Mouse (Mus musculus) adrenal gland, adult 18-20 months (tissue): Measurements from ENCODE around the gene Pard3. TPM values are rescaled to one million over a fixed set of nuclear protein-coding genes. Genes with fewer than 3 reads are reported as not detected.
A peak's percentile ranks its signal among the peaks of the same experiment; 100 is the strongest.

Source experiments
- DNase-seq, 2 experiments: peaks; one replicate each; pipeline ENCODE4 v3.0.0; 2021 to 2022; ENCODE audit warnings: low spot score in 2 of 2
- total RNA-seq, 2 experiments: library from RNA; stranded (reverse); gene quantifications; 1 replicate in 1 of 2; 2 replicates in 1 of 2; pipeline ENCODE4 v1.2.3; 2021

Pard3 gene
- total RNA-seq, 2 experiments from 2014 or later = 32.5 to 42.2 TPM

DNA sequence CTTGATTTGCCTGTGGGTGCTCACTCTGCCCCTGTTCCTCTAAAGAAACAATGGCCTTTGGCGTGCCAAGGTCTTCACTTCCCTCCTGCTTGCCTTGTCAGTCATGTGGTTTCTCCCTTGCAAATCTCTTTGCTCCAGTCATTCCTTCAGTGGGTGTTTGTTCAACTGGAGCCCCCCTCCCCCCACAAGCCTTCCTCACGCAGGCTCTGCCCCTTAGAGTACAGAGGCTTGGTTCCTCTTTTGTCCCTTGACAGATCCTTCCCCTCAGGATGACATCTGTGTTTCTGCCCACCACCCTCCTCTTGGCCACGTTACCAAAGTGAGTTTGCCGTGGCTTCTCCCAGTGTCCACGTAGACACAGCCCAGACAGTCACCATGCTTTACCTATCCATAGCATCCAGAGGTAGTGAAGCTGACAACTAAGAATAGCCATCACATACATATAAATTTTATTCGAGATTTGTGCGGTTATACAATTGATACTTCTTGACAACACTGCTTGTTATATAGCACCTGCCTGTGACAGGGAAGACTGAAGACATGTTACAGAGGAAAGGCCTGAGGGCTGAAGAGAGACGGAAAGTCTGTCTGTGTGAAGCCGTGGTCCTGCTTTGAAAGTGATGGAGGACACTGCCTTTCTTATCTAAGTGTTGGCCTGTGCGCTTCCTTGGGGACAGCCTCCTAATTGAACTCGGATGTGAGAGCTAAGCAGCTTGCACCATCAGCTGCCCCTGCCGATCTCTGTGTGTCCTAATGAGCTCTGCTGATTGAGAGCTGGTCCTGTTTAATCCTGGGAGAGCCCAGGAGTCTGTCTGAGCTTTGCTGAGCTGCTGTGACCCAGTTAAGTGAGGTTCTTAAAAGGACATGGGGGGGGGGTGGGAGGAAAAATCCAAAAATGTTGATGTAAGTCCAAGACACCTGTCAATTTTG, 266.8 kb downstream of the Pard3 start:
- DNase-seq = no peak

DNA sequence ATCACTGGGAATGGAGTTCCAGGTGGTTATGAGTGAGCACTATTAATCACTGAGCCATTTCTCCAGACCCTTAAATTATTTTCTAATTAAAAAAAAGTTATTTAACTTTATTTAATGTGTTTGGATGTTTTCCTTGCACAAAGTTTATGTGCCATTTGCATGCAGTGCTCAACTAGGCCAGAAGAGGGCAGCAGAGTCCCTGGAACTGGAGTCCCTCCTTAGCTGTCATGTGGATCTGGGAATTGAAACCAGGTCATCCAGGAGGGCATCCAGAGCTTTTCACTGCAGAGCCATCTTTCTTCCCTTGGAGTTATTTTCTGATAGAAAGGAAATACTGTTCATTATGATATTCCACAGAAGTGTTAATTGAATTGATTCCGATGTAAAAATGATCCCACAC, 268.1 kb downstream of the Pard3 start:
- DNase-seq = peak; percentile 57 to 74

DNA sequence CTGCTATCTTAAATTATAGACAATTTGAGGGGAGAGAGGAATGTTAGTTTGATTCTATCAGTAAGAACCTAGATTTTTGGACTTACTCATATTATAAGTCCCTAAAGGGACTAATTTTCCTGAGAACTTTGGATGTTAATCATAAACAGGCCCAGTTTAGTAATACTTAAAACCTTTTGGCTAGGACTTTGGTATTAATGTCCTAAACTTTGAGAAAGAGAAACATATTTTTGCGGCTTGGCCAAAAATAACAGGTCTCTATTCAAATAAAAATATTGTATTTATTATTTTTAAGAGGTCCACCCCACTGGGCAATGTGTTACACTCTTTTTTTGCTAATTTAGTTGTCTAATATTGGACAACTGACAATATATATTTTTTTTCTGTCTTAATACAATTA, 271.5 kb downstream of the Pard3 start:
- DNase-seq = no peak

DNA sequence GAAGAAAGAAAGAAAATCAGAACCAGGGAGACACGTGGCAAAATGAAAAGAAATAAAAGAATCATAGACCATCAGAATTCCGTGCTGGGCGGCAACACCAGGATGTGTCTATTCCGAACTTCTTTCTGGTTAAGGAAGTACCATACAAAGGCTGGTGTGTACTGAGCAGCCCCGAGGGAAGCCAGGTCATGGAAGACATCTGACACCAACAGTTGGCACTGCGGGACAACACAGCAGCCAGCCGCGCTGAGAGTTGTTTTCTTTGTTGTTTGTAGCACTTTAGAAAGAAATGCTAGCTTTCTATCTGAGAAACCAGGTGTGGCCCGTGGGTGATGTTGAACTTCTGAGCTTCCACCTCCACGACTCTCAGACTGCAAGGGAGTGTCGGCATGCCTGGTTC, 274.5 kb downstream of the Pard3 start:
- no peak for DNase-seq

DNA sequence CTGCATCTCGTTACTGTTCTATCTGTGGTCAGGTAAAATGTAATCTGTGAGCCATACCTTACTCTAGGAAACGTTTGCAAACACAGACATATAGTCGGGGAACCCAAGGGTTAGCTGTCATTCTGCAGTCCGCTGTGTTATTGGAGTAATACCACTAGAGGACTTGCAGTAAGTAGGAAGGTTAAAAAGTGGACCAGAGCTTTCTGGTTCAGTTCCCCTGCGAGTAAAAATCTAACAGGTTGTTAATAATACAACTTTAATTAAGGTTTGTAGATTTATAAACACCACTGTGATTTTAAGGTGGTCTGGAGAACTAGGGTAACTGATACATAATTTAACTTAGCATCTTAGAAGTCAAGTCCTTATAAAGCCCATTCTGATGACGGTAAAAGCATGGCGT, 277.4 kb downstream of the Pard3 start:
- DNase-seq = no peak

DNA sequence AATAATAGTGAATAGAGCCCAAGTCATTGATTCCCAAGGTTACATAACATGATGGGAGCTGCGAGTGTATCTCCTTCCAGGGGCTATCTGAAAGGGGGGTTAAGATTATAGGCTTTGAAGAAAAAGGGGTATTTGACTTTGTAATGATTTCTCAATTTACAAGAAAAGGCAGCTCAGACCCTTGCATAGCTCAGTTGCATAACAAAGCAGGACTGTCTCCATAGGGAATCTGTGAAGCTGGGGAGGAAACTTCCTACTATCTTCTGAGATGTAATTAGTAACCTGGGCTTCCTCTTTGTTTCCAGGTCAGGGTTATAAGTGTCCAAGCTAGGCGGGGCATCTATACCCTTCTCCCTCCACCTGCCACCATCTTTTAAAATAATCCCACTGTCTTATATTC, 279.4 kb downstream of the Pard3 start:
- no peak for DNase-seq

DNA sequence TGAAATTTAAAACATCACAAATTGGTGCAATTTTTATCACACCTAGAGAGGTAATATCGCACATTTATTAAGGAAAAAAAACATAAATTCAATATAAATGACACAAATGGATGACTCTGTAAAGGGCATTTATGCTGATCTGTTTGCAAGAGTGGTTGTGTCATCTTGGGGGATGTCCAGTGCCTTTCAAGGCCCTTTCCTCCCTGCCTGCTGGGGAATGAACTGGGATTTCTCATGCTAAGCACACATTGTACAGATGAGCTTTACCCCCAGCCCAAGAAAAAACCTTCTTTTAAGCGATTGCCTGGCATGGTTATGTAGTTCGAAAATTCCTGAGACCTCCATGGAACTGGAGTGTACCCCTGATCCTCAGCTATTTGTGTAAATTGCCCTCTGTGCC, 280.7 kb downstream of the Pard3 start:
- peak in 1 of 2 experiments; percentile 11 for DNase-seq

DNA sequence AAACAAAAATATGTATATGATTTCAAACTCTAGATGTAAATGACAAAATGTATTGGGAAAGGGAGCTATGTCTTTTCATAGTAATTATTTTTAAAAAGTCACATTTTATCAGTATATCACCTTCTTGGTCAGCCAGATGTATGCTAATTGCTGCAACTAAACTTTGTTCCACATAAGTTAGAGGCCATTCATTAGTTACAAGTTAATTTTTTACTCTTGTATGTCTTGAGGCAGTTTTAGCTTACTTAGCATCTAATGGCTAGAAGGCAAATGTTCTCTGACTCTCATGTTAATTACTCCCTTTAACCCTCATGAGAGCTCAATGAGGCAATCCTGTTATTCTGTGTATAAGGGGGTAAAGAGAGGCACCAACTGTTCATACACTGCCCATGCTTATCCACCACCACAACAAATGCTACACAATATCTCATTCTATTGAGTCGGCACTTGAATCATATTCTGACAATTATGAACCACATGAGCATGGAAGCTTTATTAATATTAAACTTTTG, 282.3 kb downstream of the Pard3 start:
- no peak for DNase-seq

DNA sequence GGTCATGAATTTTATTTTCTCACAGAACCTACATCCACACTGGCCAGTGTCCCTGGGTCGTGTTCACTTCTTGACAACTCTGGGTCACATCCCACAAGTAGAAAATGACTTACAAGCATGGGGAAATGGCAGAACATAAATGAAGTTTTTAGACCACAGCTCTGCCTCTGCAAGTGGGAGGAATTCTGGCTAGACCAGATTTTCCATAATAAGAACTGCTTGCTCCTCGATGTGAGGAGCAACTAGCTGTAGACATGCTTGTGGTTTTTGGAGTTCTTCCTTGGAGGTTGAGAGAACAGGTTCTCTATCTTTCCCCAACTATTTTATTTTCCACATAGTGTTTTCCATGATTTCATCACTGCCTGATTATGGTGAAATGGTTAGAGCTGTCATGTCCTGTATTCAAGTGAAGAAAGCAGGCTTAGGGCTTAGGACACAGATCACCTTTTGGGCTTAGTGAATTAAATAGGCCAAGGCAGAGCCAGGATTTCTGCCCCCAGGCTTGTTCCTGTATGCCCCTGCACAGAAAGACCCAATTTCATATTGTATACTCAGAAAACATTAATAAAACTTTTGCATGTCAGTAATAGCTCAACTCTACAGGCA, 284.3 kb downstream of the Pard3 start:
- no peak for DNase-seq

DNA sequence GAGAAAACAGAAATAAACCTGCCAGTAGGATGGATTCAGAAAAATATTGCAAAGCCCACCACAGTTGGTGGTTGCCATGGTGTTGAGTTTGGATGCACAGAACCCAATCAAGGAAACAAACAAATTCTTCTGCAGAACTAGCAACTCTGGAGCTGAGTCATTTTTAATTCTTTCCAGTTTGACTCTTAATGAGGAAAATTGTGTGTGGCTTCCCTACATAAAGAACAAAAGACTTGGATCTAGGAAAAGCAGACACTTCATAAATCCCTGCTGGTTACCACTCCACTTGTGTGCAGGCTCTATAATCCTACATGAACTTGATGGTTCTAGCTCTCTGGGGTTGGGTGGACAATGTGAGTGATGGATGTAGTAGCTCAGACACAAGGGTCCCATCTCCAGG, 298.1 kb downstream of the Pard3 start:
- no peak for DNase-seq

DNA sequence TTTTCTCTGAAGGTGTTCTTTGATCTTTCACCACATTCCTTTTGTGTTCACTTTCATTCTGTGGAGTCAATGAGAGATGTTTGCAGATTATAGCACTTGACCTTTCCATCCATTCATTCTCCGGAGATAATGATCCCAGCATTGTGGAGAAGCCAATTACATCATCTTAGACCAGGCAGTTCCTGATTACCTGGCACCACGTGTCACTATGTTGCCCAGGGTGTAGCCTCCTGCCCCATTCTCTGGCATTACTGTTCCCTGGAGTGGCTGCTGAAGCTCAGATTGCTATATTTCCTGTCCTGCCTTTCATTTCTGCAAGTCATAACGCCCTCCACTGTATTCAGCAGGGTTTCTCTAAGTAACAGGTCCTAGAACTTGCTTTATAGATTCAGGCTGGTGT, 304.7 kb downstream of the Pard3 start:
- DNase-seq = no peak

DNA sequence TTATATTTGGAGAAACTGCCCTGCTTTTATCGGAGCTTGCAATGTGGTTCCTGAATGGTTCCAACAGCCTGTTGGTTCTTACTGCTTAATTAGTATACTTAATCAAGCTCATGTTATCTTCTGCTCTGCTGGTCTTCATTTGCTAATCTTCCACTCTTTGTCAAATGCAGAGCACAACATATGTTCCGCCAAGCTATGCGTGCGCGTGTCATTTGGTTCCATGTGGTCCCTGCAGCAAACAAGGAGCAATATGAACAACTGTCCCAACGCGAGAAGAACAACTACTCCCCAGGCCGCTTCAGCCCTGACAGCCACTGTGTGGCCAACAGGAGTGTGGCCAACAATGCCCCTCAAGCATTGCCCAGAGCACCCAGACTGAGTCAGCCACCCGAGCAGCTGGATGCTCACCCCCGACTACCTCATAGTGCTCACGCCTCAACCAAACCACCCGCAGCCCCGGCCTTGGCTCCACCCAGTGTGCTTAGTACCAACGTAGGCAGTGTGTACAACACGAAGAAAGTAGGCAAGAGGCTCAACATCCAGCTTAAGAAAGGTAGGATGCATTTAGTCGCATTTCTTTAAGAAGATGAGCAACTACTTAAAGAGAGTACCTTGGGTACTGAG, 307.7 kb downstream of the Pard3 start:
- no peak for DNase-seq

DNA sequence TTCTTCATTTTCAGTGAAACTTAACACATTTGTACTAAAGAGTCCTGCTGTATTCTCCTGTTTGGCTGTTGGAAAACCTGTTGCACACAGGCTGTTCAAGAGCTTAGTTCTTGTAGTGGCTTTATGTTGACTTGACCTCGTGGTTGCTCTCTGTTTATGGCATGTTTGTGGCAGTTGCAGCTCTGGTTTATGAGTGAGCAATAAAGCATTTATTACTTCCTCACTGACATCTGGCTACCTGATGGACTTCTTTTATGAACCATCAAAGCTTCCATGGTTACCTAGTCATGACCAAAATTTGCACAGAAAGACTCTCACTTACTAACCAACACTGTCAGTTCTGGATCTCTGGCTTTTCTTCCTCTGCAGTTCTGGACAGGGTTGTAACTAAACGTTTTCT, 314.1 kb downstream of the Pard3 start:
- DNase-seq = no peak

DNA sequence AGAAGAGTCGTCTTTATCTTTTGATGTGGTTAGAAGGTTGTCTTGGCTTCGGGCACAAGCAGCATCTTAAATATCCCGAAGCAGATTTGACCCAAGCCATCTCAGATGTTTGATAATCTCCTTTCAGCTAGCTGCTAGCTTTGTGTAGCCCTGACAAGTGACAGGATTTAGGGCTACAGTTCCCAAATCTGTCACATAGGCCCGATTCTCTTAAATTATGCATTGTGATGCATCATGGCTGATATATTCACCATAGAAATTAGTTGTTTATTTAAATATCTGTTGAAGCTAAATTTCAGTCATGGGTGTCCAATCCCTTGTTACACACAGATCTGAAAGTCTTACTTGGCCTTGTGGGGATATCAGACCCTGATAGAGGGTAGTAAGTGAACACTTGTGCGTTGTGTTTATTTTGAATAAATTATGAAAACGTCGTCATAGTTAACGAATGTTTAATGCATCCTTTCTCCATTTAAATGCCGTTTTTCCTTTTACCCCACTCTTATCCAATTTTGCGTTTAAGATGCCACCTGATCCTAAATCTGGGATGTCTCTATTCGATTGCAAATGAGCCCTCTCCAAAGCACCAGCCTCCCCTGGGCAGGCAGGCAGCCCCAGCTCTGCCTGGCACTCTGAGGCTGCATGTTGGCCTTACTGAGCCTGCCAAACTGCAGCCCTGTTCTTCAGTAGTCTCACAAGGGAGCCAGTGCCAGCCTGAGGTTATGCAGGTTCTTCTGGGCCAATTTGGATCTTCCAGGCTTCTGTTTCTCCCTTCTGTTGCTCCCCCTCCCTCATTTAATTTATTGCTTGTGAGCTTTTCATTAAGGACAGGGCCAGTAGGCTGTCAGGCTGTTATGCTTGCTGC, 315.5 kb downstream of the Pard3 start:
- DNase-seq = no peak

DNA sequence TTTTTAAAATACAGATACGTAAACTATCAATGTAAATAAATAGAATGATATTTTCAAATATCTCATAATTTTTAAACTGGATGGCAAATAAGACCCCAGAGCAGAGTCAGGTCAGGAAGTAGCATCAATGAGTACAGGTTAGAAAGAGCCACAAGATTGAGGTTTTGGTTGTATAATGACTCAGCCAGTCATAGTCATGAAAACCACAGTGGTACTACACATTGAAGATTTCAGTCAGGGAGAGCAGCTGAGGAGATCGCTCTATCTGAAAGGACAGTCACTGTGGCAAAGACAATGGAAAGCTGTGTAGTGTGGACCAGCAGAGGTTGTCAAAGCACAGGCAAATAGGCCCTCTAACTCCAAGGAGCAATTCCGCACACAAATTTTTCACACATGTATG, 317.6 kb downstream of the Pard3 start:
- no peak for DNase-seq

DNA sequence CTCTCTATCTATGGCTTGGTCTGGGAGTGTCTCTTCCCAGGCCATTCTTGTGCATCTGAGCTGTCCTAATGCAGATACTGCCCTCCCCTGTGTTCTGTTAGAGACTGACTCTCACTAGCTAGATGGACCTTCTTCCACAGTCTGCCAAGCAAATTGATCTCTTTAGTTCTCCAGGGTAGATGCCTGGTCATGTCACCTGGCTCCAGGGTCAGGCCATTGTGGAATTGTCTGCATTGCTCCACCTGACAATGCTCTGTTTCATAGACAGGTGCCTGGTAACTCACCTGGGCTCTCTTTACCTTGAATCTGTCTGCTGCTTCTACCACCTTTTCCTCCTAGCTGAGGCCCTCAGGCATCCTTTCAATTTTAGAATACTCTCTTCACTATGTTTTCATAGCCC, 329.0 kb downstream of the Pard3 start:
- DNase-seq = no peak

DNA sequence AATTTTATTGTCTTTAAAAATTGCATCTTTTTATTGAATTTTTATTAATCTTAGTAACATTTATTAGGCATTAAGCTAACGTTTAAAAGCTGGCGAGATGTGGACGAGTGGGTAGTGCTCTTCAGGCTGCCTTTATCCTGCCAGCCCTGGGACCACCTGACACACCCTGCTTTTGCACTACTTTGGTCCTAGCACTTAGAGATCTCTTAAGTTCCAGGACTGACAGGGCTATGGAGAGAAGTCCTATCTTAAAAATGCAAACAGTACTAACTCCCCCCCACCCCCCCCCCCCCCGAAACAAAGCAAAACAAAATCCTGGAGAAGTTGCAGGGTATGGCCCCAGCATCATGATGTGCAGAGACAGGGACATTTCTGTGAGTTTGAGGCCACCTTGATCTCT, 331.8 kb downstream of the Pard3 start:
- DNase-seq = no peak

DNA sequence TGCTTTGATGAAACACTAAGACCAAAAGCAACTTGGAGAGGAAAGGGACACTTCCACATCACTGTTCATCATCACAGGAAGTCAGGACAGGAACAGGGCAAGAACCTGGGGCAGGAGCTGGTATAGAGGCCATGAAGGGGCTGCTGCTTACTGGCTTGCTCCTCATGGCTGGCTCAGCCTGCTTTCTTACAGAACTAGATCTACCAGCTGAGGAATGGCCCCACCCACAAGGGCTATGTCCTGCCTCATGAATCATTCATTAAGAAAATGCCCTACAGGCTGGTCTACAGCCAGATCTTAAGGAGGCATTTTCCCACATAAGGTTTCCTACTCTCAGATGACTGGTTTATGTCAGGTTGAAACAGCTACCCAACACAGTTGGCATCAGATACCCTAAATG, 342.1 kb downstream of the Pard3 start:
- no peak for DNase-seq

DNA sequence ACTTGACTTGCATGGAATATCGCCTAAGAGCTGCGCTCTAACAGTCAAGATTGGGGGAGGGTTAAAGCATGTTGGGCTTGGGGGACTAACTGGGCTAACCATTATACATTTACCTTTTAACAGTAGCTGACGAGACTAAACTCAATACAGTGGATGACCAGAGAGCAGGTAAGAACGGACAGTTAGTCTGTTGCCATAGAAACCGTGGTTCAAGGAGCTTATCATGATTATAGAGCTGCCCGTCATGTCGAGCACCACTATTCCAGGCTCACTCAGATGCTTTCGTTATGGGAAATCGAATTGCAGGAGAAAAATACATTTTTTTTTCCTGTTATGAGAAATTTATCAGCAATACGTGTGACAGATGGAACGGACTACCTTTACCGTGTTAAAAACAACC, 346.9 kb downstream of the Pard3 start:
- no peak for DNase-seq

DNA sequence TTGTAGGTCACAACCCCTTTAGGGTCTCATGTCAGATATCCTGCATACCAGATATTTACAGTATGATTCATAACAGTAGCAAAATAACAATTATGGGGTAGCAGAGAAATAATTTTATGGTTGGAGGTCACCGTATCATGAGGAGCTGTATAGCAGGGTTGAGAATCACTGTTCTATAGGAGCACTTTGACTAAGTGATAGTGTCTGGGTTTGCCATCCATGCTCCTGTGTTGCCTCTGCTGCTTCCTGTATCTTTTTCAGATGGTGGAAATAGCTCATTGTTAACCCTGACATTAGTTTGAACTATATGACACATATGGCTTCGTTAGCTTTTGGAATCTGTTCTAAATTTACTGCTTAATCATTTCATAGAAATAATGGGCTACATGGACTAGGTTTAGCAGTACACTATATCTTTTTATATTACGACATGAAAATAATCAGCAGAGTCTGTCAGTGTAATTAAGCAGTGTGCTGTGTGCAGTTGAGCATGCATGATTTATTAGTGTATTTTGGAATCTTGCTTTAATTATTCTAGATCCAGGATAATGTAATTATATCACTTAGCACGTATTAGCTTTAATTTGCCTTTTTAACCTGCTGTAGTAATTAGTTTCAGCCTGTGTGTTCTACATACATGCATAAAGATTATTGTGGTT, 347.6 kb downstream of the Pard3 start:
- no peak for DNase-seq

DNA sequence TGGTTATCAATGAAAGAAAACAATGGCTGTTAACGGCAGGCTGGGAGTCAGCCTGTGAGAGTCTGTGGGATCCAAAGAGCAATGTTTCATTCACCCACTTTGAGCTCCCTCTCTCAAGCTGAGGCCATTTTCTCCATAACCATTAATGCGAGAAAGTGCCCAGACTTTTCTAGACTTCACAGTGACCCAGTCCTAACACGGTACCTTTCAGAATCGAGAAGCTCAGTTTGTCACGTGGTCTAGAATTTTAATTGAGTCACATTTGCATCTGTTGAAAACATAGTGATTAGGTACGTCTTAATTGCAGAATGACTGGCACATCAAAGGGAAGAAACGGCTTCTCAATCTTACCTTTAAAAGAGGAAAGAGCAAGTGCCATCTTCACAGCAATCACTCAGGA, 359.3 kb downstream of the Pard3 start:
- DNase-seq = no peak
